7 mouse cellular contexts compared by ENCODE assay signal in genomic region chr3:87174769-87175437, GRCm38 (mm10). TPM values are rescaled to one million over a fixed set of nuclear protein-coding genes. Genes with fewer than 3 reads are reported as not detected.
DNase-seq lines count a peak whose midpoint lies in the region; ATAC-seq and TF ChIP-seq lines count a peak whose summit lies in the region.

No protein-coding gene starts in this region.

- peak overlapping the region; percentile 91 for H3K4me2 ChIP-seq in embryonic facial prominence, embryonic 14.5 days (ENCODE audit: low read depth, low read length)
- peak overlapping the region; percentile 80 for H3K4me2 ChIP-seq in intestine, embryonic 15.5 days (replicated peaks)
- peak overlapping the region; percentile 78 for H3K4me2 ChIP-seq in neural tube, embryonic 13.5 days

- peaks cover 9% of the 10 kb centered on the region; the same call in 1 of the 2 replicates for H3K27me3 ChIP-seq in liver, adult 2 months (ENCODE audit: control insufficient read depth, insufficient read depth, low read length)
- H3K27me3 ChIP-seq in embryonic facial prominence, embryonic 14.5 days (replicated peaks; ENCODE audit: control insufficient read depth, insufficient read depth, low read length), result no peaks in the 10 kb centered on the region
- no peaks in the 10 kb centered on the region for H3K27me3 ChIP-seq in intestine, embryonic 15.5 days (replicated peaks)
- peaks cover 5% of the 10 kb centered on the region for H3K27me3 ChIP-seq in neural tube, embryonic 13.5 days

- H3K27ac ChIP-seq in liver, adult 2 months (replicated peaks; ENCODE audit: insufficient read depth, low read depth, low read length), result no peak overlapping the region
- peak overlapping the region; percentile 93 for H3K27ac ChIP-seq in embryonic facial prominence, embryonic 14.5 days (replicated peaks; ENCODE audit: low read depth, low read length)
- peak overlapping the region; percentile 85; the same call in 1 of the 2 replicates for H3K27ac ChIP-seq in intestine, embryonic 15.5 days
- peak overlapping the region; percentile 90 for H3K27ac ChIP-seq in neural tube, embryonic 13.5 days (replicated peaks)

- peak overlapping the region; percentile 55; the same call in 1 of the 2 replicates for H3K4me3 ChIP-seq in liver, adult 2 months (ENCODE audit: insufficient read depth, low read depth, low read length)
- peak overlapping the region; percentile 79 for H3K4me3 ChIP-seq in embryonic facial prominence, embryonic 14.5 days (ENCODE audit: low read depth, low read length)
- H3K4me3 ChIP-seq in intestine, embryonic 15.5 days (replicated peaks), result peak overlapping the region; percentile 64
- H3K4me3 ChIP-seq in neural tube, embryonic 13.5 days, result peak overlapping the region; percentile 62

- H3K79me2 ChIP-seq in liver, adult 2 months (ENCODE audit: control insufficient read depth, insufficient read depth, low read length), result no peaks in the 10 kb centered on the region

- H3K9ac ChIP-seq in liver, adult 2 months (ENCODE audit: low read depth, low read length), result no peak overlapping the region
- peak overlapping the region; percentile 85 for H3K9ac ChIP-seq in embryonic facial prominence, embryonic 14.5 days (ENCODE audit: low read depth, low read length)
- H3K9ac ChIP-seq in intestine, embryonic 15.5 days, result peak overlapping the region; percentile 73
- peak overlapping the region; percentile 88 for H3K9ac ChIP-seq in neural tube, embryonic 13.5 days

- no peak for TF ChIP-seq CTCF in liver, adult 2 months (IDR thresholded peaks at IDR 0.05; ENCODE audit: low read depth, low read length)

- H3K9me3 ChIP-seq in embryonic facial prominence, embryonic 14.5 days (ENCODE audit: control insufficient read depth, low read length), result no peaks in the 10 kb centered on the region
- H3K9me3 ChIP-seq in intestine, embryonic 15.5 days, result no peaks in the 10 kb centered on the region
- H3K9me3 ChIP-seq in neural tube, embryonic 13.5 days, result no peaks in the 10 kb centered on the region

- no peak for ATAC-seq in embryonic facial prominence, embryonic 14.5 days (ENCODE audit: low read depth)
- no peak; the same call in 1 of the 2 replicates for ATAC-seq in intestine, embryonic 15.5 days
- ATAC-seq in neural tube, embryonic 13.5 days (ENCODE audit: low read depth), result no peak
- no peak for ATAC-seq in CD4-positive, CD25-positive, alpha-beta regulatory T cell, adult 4 months

- DNase-seq in liver, adult 2 months (ENCODE audit: extremely low read depth, low read depth, low spot score), result no peak
- DNase-seq in liver, result no peak
- no peak for DNase-seq in embryonic facial prominence, embryonic 14.5 days (ENCODE audit: low spot score)
- no peak for DNase-seq in left cerebral cortex, postnatal 10 days (ENCODE audit: extremely low spot score in 1 of 2, low spot score in 2 of 2)

- TF ChIP-seq POLR2A in liver, adult 2 months (IDR thresholded peaks at IDR 0.05; ENCODE audit: extremely low read depth, insufficient read depth, low read length), result no peak

- WGBS in liver, adult 2 months, result 5% methylated on average over 25 of the region's 25 CpGs
- 2% methylated on average over 25 of the region's 25 CpGs for WGBS in embryonic facial prominence, embryonic 14.5 days
- 3% methylated on average over 25 of the region's 25 CpGs for WGBS in intestine, embryonic 15.5 days
- WGBS in neural tube, embryonic 13.5 days, result 1% methylated on average over 24 of the region's 25 CpGs

- H3K4me1 ChIP-seq in liver, adult 2 months (ENCODE audit: control insufficient read depth, insufficient read depth, low read length), result no peaks in the 10 kb centered on the region
- peaks cover 23% of the 10 kb centered on the region for H3K4me1 ChIP-seq in embryonic facial prominence, embryonic 14.5 days (ENCODE audit: control insufficient read depth, insufficient read depth, low read length)
- peaks cover 20% of the 10 kb centered on the region for H3K4me1 ChIP-seq in intestine, embryonic 15.5 days (replicated peaks)
- H3K4me1 ChIP-seq in neural tube, embryonic 13.5 days (replicated peaks), result peaks cover 50% of the 10 kb centered on the region

- intact Hi-C loops in left cerebral cortex, postnatal 10 days (cut with DNase I), result loop anchor here (1.0 to 2.0 kb wide), 2 partner anchors 85 to 142 kb away; no protein-coding TSS in a partner anchor

- H3K36me3 ChIP-seq in liver, adult 2 months (ENCODE audit: control insufficient read depth, insufficient read depth, low read length), result no peaks in the 10 kb centered on the region
- no peaks in the 10 kb centered on the region for H3K36me3 ChIP-seq in embryonic facial prominence, embryonic 14.5 days (ENCODE audit: control insufficient read depth, insufficient read depth, low read length)
- no peaks in the 10 kb centered on the region for H3K36me3 ChIP-seq in intestine, embryonic 15.5 days
- no peaks in the 10 kb centered on the region for H3K36me3 ChIP-seq in neural tube, embryonic 13.5 days

RNA-seq across cellular contexts. Expression of gene Kirrel, which starts 0.4 kb away (rescaled TPM):
- 0.40 and 0.46 TPM in 2 replicates for total RNA-seq in liver, adult 2 months (2014; rRNA removed)
- 0.78 and 0.81 TPM in 2 replicates for polyA plus RNA-seq in liver, adult 2 months (2012; rRNA removed)
- polyA plus RNA-seq in embryonic facial prominence, embryonic 14.5 days (2014; fragmentation: Nextera tagmentation; extraction: Ambion mirVana), result 12.8 and 14.1 TPM in 2 replicates
- 11.0 and 11.8 TPM in 2 replicates for polyA plus RNA-seq in intestine, embryonic 15.5 days (2015; fragmentation: Nextera tagmentation; extraction: Ambion mirVana)
- 9.8 and 10.4 TPM in 2 replicates for polyA plus RNA-seq in neural tube, embryonic 13.5 days (2015; fragmentation: Nextera tagmentation; extraction: Ambion mirVana)
- polyA plus RNA-seq in CD4-positive, CD25-positive, alpha-beta regulatory T cell, adult 4 months (2017; shearing (Covaris generic)), result not detected
- total RNA-seq in left cerebral cortex, postnatal 10 days (2021), result 1 to 10 TPM; 5.7 to 5.8 TPM
